Mouse (Mus musculus): ENCODE measurements at regions not wholly inside any gene's neighbourhood (a gene's known extent, or its start where the extent isn't known, plus 50 kb on each side); places are given as distances from the start of the nearest gene placed in this dataset.

DNA sequence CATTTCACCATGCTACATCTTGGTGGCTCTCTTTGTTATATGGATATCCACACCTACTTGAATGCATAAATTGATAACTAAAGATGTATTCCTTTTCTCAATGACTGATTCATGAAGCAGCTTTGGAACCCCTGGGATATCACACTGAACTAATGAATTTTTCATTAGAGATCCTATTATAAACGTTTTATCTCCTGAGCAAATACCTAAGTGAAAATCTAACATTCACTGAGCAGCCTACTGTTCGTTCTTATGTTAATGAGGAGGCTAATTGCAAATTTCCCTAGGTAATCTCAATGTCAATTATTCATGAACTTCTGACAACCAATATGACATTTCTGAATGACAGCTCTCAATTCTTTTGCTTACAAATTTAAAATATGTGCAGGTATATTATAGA, 987.5 kb upstream of the Pabpc4l start:
- TF ChIP-seq POLR2A (IDR thresholded peaks at IDR 0.05; ENCODE audit: borderline replicate concordance, extremely low read depth, insufficient read depth, insufficient read length): no peak
- ATAC-seq (ENCODE audit: low FRiP score, low read depth): no peak
- Histone ChIP-seq H3K9me3 (ENCODE audit: control insufficient read depth, low read length) (no peaks in the 10 kb centered on the region), H3K4me1 (ENCODE audit: control insufficient read depth, insufficient read depth, low read length) (peaks cover 4% of the 10 kb centered on the region), H3K36me3 (ENCODE audit: control insufficient read depth, insufficient read depth, low read length) (no peaks in the 10 kb centered on the region), H3K9ac (ENCODE audit: low read depth, low read length, severe bottlenecking) (no peak overlapping the region), H3K27ac (replicated peaks; ENCODE audit: low read depth, low read length) (no peak overlapping the region), H3K4me2 (replicated peaks; ENCODE audit: low read depth, low read length, severe bottlenecking) (no peak overlapping the region), H3K4me3 (replicated peaks; ENCODE audit: low read length) (no peak overlapping the region), H3K27me3 (ENCODE audit: control insufficient read depth, insufficient read depth, low read length) (no peaks in the 10 kb centered on the region)
- 55% methylated on average over 2 of the region's 2 CpGs for WGBS
- DNase-seq (ENCODE audit: low spot score): no peak

DNA sequence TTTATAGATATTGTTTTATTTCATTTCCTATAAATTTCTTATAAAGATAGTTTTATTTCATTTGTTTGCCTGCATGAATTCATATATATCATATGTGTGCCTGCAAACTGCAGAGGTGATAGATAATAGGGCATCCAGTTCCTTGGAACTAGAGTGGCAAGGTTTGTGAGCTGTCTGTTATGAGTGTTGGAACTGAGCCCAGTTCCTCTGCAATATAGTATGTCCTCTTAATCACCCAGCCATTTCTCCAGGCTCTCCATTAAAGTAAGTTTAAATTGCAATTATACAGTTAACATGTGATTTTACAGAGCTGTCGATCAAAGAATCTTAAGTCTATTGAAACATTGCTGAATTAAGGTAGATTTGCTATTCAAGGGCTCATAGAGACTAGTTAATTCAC, 976.5 kb upstream of the Pabpc4l start:
- no peaks in the 10 kb centered on the region for H3K36me3 ChIP-seq (ENCODE audit: control insufficient read depth, insufficient read depth, low read length)
- no peaks in the 10 kb centered on the region for H3K27me3 ChIP-seq (ENCODE audit: control insufficient read depth, insufficient read depth, low read length)
- H3K4me3 ChIP-seq (replicated peaks; ENCODE audit: low read length): no peak overlapping the region
- no peak for TF ChIP-seq POLR2A (IDR thresholded peaks at IDR 0.05; ENCODE audit: borderline replicate concordance, extremely low read depth, insufficient read depth, insufficient read length)
- no peak overlapping the region for H3K27ac ChIP-seq (replicated peaks; ENCODE audit: low read depth, low read length)
- no peak for ATAC-seq (ENCODE audit: low FRiP score, low read depth)
- H3K9me3 ChIP-seq (ENCODE audit: control insufficient read depth, low read length): no peaks in the 10 kb centered on the region
- 49% methylated on average over 1 of the region's 1 CpGs for WGBS
- DNase-seq (ENCODE audit: low spot score): no peak
- H3K4me1 ChIP-seq (ENCODE audit: control insufficient read depth, insufficient read depth, low read length): no peaks in the 10 kb centered on the region
- H3K4me2 ChIP-seq (replicated peaks; ENCODE audit: low read depth, low read length, severe bottlenecking): no peak overlapping the region
- H3K9ac ChIP-seq (ENCODE audit: low read depth, low read length, severe bottlenecking): no peak overlapping the region
